Mouse (Mus musculus): ENCODE measurements around the gene Gm7579. TPM values are rescaled to one million over a fixed set of nuclear protein-coding genes. Genes with fewer than 3 reads are reported as not detected.
"Not testable (repeated sequence)": the region's sequence is repeated elsewhere in the genome, so short reads cannot be mapped to it uniquely, and the experiment has no call there.

Gm7579 gene
- polyA plus RNA-seq (2011; ENCODE audit: insufficient read depth, insufficient read length, low replicate concordance, missing spikeins) = not detected in 2 replicates

GRCm38 (mm10) chr7:142211559-142211958 lies at the start of gene Gm7579:
Gm7579 (plus strand) TSS chr7:142211859.
- no peak for TF ChIP-seq CTCF (IDR thresholded peaks at IDR 0.05; ENCODE audit: control insufficient read depth, insufficient read depth, low read length)
- TF ChIP-seq POLR2A (IDR thresholded peaks at IDR 0.05; ENCODE audit: borderline replicate concordance, control insufficient read depth, low read depth, low read length) = no peak
- H3K4me3 ChIP-seq (replicated peaks; ENCODE audit: control insufficient read depth, low read depth, low read length) = no peak within 1 kb of the TSS
- H3K27ac ChIP-seq (ENCODE audit: control insufficient read depth, insufficient read depth, low read depth, low read length, poor library complexity) = no peak within 1 kb of the TSS
- no peaks in the 10 kb centered on the region for H3K4me1 ChIP-seq (ENCODE audit: control insufficient read depth, insufficient read depth, low read length)
- WGBS = 53% methylated on average over 1 of the region's 1 CpGs

- not testable (repeated sequence) for H3K4me3 ChIP-seq (replicated peaks; ENCODE audit: control insufficient read depth, low read depth, low read length); H3K4me1 ChIP-seq (ENCODE audit: control insufficient read depth, insufficient read depth, low read length); H3K27ac ChIP-seq (ENCODE audit: control insufficient read depth, insufficient read depth, low read depth, low read length, poor library complexity)
Measured at GRCm38 (mm10) chr7:142165639-142166038, 46.0 kb upstream of the Gm7579 start, which contains the start of gene Gm4553. Gm4553 (minus strand) TSS chr7:142165739.

GRCm38 (mm10) chr7:142169836-142170235 lies 41.8 kb upstream of the Gm7579 start:
- no peak overlapping the region for H3K4me3 ChIP-seq (replicated peaks; ENCODE audit: control insufficient read depth, low read depth, low read length)
- no peak for TF ChIP-seq POLR2A (IDR thresholded peaks at IDR 0.05; ENCODE audit: borderline replicate concordance, control insufficient read depth, low read depth, low read length)
- no peak for TF ChIP-seq CTCF (IDR thresholded peaks at IDR 0.05; ENCODE audit: control insufficient read depth, insufficient read depth, low read length)
- WGBS = 43% methylated on average over 3 of the region's 3 CpGs
- no peak overlapping the region for H3K27ac ChIP-seq (ENCODE audit: control insufficient read depth, insufficient read depth, low read depth, low read length, poor library complexity)
- H3K4me1 ChIP-seq (ENCODE audit: control insufficient read depth, insufficient read depth, low read length) = no peaks in the 10 kb centered on the region

- not testable (repeated sequence) for H3K4me3 ChIP-seq (replicated peaks; ENCODE audit: control insufficient read depth, low read depth, low read length); H3K27ac ChIP-seq (ENCODE audit: control insufficient read depth, insufficient read depth, low read depth, low read length, poor library complexity); H3K4me1 ChIP-seq (ENCODE audit: control insufficient read depth, insufficient read depth, low read length)
Measured at GRCm38 (mm10) chr7:142175905-142176304, 35.8 kb upstream of the Gm7579 start, which contains the start of gene Krtap5-2. Krtap5-2 (minus strand) TSS chr7:142176005.

GRCm38 (mm10) chr7:142178685-142179084 lies 33.0 kb upstream of the Gm7579 start:
- TF ChIP-seq CTCF (IDR thresholded peaks at IDR 0.05; ENCODE audit: control insufficient read depth, insufficient read depth, low read length) (no peak), POLR2A (IDR thresholded peaks at IDR 0.05; ENCODE audit: borderline replicate concordance, control insufficient read depth, low read depth, low read length) (no peak)
- 83% methylated on average over 1 of the region's 1 CpGs for WGBS
- Histone ChIP-seq H3K27ac (ENCODE audit: control insufficient read depth, insufficient read depth, low read depth, low read length, poor library complexity) (no peak overlapping the region), H3K4me3 (replicated peaks; ENCODE audit: control insufficient read depth, low read depth, low read length) (no peak overlapping the region), H3K4me1 (ENCODE audit: control insufficient read depth, insufficient read depth, low read length) (no peaks in the 10 kb centered on the region)

DNA sequence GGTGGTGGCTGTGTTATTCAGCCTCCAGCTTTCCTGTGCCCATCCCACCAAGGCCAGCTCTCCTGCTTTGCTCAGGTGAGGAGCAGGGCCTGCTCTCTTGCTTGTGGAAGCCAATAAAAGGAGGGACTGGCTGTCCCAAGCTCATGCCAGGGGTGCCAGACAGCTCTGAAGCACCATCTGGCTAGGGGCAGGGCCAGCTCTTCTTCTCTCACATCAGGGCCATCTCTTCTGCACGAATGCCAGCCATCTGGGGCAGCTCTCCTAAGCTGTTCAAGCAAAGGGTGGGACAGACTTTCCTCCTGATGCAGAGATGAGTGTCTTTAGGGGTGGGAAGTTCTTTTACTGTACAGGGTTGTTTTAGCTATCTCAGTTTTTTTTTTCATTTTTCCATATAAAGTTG lies 30.6 kb upstream of the Gm7579 start:
- no peaks in the 10 kb centered on the region for H3K4me1 ChIP-seq (ENCODE audit: control insufficient read depth, insufficient read depth, low read length)
- no peak overlapping the region for H3K4me3 ChIP-seq (replicated peaks; ENCODE audit: control insufficient read depth, low read depth, low read length)
- WGBS = 48% methylated on average over 1 of the region's 1 CpGs
- H3K27ac ChIP-seq (ENCODE audit: control insufficient read depth, insufficient read depth, low read depth, low read length, poor library complexity) = no peak overlapping the region
- no peak for TF ChIP-seq POLR2A (IDR thresholded peaks at IDR 0.05; ENCODE audit: borderline replicate concordance, control insufficient read depth, low read depth, low read length)
- no peak for TF ChIP-seq CTCF (IDR thresholded peaks at IDR 0.05; ENCODE audit: control insufficient read depth, insufficient read depth, low read length)

GRCm38 (mm10) chr7:142188156-142188555 lies 23.5 kb upstream of the Gm7579 start:
- H3K4me1 ChIP-seq (ENCODE audit: control insufficient read depth, insufficient read depth, low read length) = no peaks in the 10 kb centered on the region
- H3K27ac ChIP-seq (ENCODE audit: control insufficient read depth, insufficient read depth, low read depth, low read length, poor library complexity) = no peak overlapping the region
- WGBS = 63% methylated on average over 2 of the region's 2 CpGs
- H3K4me3 ChIP-seq (replicated peaks; ENCODE audit: control insufficient read depth, low read depth, low read length) = no peak overlapping the region
- no peak for TF ChIP-seq POLR2A (IDR thresholded peaks at IDR 0.05; ENCODE audit: borderline replicate concordance, control insufficient read depth, low read depth, low read length)
- TF ChIP-seq CTCF (IDR thresholded peaks at IDR 0.05; ENCODE audit: control insufficient read depth, insufficient read depth, low read length) = no peak

- TF ChIP-seq POLR2A (IDR thresholded peaks at IDR 0.05; ENCODE audit: borderline replicate concordance, control insufficient read depth, low read depth, low read length) (no peak), CTCF (IDR thresholded peaks at IDR 0.05; ENCODE audit: control insufficient read depth, insufficient read depth, low read length) (no peak)
- 33% methylated on average over 2 of the region's 2 CpGs for WGBS
- H3K4me1 ChIP-seq (ENCODE audit: control insufficient read depth, insufficient read depth, low read length) = no peaks in the 10 kb centered on the region
Measured at GRCm38 (mm10) chr7:142190289-142190688, 21.4 kb upstream of the Gm7579 start, which contains the start of gene Gm10153. Gm10153 (minus strand) TSS chr7:142190389.

GRCm38 (mm10) chr7:142198748-142199147 lies 12.9 kb upstream of the Gm7579 start:
- TF ChIP-seq CTCF (IDR thresholded peaks at IDR 0.05; ENCODE audit: control insufficient read depth, insufficient read depth, low read length) (no peak), POLR2A (IDR thresholded peaks at IDR 0.05; ENCODE audit: borderline replicate concordance, control insufficient read depth, low read depth, low read length) (no peak)
- H3K4me3 ChIP-seq (replicated peaks; ENCODE audit: control insufficient read depth, low read depth, low read length) = no peak overlapping the region
- H3K4me1 ChIP-seq (ENCODE audit: control insufficient read depth, insufficient read depth, low read length) = no peaks in the 10 kb centered on the region
- WGBS = 64% methylated on average over 2 of the region's 2 CpGs
- H3K27ac ChIP-seq (ENCODE audit: control insufficient read depth, insufficient read depth, low read depth, low read length, poor library complexity) = no peak overlapping the region

More at GRCm38 (mm10) chr7:142190289-142190688, 21.4 kb upstream of the Gm7579 start, which contains the start of gene Gm10153:
- no peak within 1 kb of the TSS for H3K4me3 ChIP-seq (replicated peaks; ENCODE audit: control insufficient read depth, low read depth, low read length)
- H3K27ac ChIP-seq (ENCODE audit: control insufficient read depth, insufficient read depth, low read depth, low read length, poor library complexity) = no peak within 1 kb of the TSS
